Mouse (Mus musculus): ENCODE measurements at regions not wholly inside any gene's neighbourhood (a gene's known extent, or its start where the extent isn't known, plus 50 kb on each side); places are given as distances from the start of the nearest gene placed in this dataset.

- no peak overlapping the region for H3K9ac ChIP-seq (replicated peaks; ENCODE audit: low read depth, low read length)
- 59% methylated on average over 3 of the region's 3 CpGs for WGBS
- H3K27me3 ChIP-seq (ENCODE audit: control insufficient read depth, insufficient read depth, low read length) = no peaks in the 10 kb centered on the region
- ATAC-seq (ENCODE audit: insufficient number of reproducible peaks, insufficient read depth, low FRiP score, low read depth) = no peak
- no peak overlapping the region for H3K4me2 ChIP-seq (replicated peaks; ENCODE audit: low read depth, low read length)
- no peak overlapping the region for H3K4me3 ChIP-seq (ENCODE audit: low read depth, low read length)
- H3K4me1 ChIP-seq (ENCODE audit: control insufficient read depth, insufficient read depth, low read length) = no peaks in the 10 kb centered on the region
- H3K36me3 ChIP-seq (ENCODE audit: control insufficient read depth, insufficient read depth, low read length) = no peaks in the 10 kb centered on the region
- no peaks in the 10 kb centered on the region for H3K9me3 ChIP-seq (ENCODE audit: control insufficient read depth, low read depth, low read length)
- H3K27ac ChIP-seq (ENCODE audit: low read length) = no peak overlapping the region
These were observed 1478.4 kb upstream of the Gm7489 start for GRCm38 (mm10) chr15:52406156-52406885.

- ATAC-seq (ENCODE audit: insufficient number of reproducible peaks, insufficient read depth, low FRiP score, low read depth) = no peak
- H3K9ac ChIP-seq (replicated peaks; ENCODE audit: low read depth, low read length) = no peak overlapping the region
- H3K4me1 ChIP-seq (ENCODE audit: control insufficient read depth, insufficient read depth, low read length) = no peaks in the 10 kb centered on the region
- no peaks in the 10 kb centered on the region for H3K27me3 ChIP-seq (ENCODE audit: control insufficient read depth, insufficient read depth, low read length)
- no peaks in the 10 kb centered on the region for H3K36me3 ChIP-seq (ENCODE audit: control insufficient read depth, insufficient read depth, low read length)
- H3K27ac ChIP-seq (ENCODE audit: low read length) = no peak overlapping the region
- no peaks in the 10 kb centered on the region for H3K9me3 ChIP-seq (ENCODE audit: control insufficient read depth, low read depth, low read length)
- no peak overlapping the region for H3K4me3 ChIP-seq (ENCODE audit: low read depth, low read length)
- peak overlapping the region; percentile 21; the same call in 1 of the 2 replicates for H3K4me2 ChIP-seq (replicated peaks; ENCODE audit: low read depth, low read length)
- WGBS = 25% methylated on average over 18 of the region's 18 CpGs
These were observed 1471.6 kb upstream of the Gm7489 start for GRCm38 (mm10) chr15:52412869-52413771.

GRCm38 (mm10) chr15:52425976-52426375, 1458.7 kb upstream of the Gm7489 start:
- no peak overlapping the region for H3K27ac ChIP-seq (ENCODE audit: low read length)
- no peak overlapping the region for H3K4me2 ChIP-seq (replicated peaks; ENCODE audit: low read depth, low read length)
- no peak overlapping the region for H3K9ac ChIP-seq (replicated peaks; ENCODE audit: low read depth, low read length)
- no peak for ATAC-seq (ENCODE audit: insufficient number of reproducible peaks, insufficient read depth, low FRiP score, low read depth)
- H3K27me3 ChIP-seq (ENCODE audit: control insufficient read depth, insufficient read depth, low read length) = no peaks in the 10 kb centered on the region
- no peaks in the 10 kb centered on the region for H3K9me3 ChIP-seq (ENCODE audit: control insufficient read depth, low read depth, low read length)
- 0 out of 2 replicates have a peak, but pooled peaks cover 5% of the 10 kb centered on the region for H3K4me1 ChIP-seq (ENCODE audit: control insufficient read depth, insufficient read depth, low read length)
- H3K36me3 ChIP-seq (ENCODE audit: control insufficient read depth, insufficient read depth, low read length) = no peaks in the 10 kb centered on the region
- H3K4me3 ChIP-seq (ENCODE audit: low read depth, low read length) = no peak overlapping the region

GRCm38 (mm10) chr15:52430491-52431158, 1454.1 kb upstream of the Gm7489 start:
- no peak for ATAC-seq (ENCODE audit: insufficient number of reproducible peaks, insufficient read depth, low FRiP score, low read depth)
- 0 out of 2 replicates have a peak, but pooled peaks cover 5% of the 10 kb centered on the region for H3K4me1 ChIP-seq (ENCODE audit: control insufficient read depth, insufficient read depth, low read length)
- no peak overlapping the region for H3K27ac ChIP-seq (ENCODE audit: low read length)
- 77% methylated on average over 6 of the region's 6 CpGs for WGBS
- no peaks in the 10 kb centered on the region for H3K9me3 ChIP-seq (ENCODE audit: control insufficient read depth, low read depth, low read length)
- no peak overlapping the region for H3K4me2 ChIP-seq (replicated peaks; ENCODE audit: low read depth, low read length)
- H3K36me3 ChIP-seq (ENCODE audit: control insufficient read depth, insufficient read depth, low read length) = no peaks in the 10 kb centered on the region
- H3K9ac ChIP-seq (replicated peaks; ENCODE audit: low read depth, low read length) = no peak overlapping the region
- no peak overlapping the region for H3K4me3 ChIP-seq (ENCODE audit: low read depth, low read length)
- no peaks in the 10 kb centered on the region for H3K27me3 ChIP-seq (ENCODE audit: control insufficient read depth, insufficient read depth, low read length)

GRCm38 (mm10) chr15:52433639-52434038, 1451.1 kb upstream of the Gm7489 start:
- Histone ChIP-seq H3K4me2 (replicated peaks; ENCODE audit: low read depth, low read length) (no peak overlapping the region), H3K4me3 (ENCODE audit: low read depth, low read length) (no peak overlapping the region), H3K27me3 (ENCODE audit: control insufficient read depth, insufficient read depth, low read length) (no peaks in the 10 kb centered on the region), H3K9ac (replicated peaks; ENCODE audit: low read depth, low read length) (no peak overlapping the region), H3K9me3 (ENCODE audit: control insufficient read depth, low read depth, low read length) (no peaks in the 10 kb centered on the region), H3K27ac (ENCODE audit: low read length) (no peak overlapping the region), H3K4me1 (ENCODE audit: control insufficient read depth, insufficient read depth, low read length) (0 out of 2 replicates have a peak, but pooled peaks cover 3% of the 10 kb centered on the region), H3K36me3 (ENCODE audit: control insufficient read depth, insufficient read depth, low read length) (no peaks in the 10 kb centered on the region)
- ATAC-seq (ENCODE audit: insufficient number of reproducible peaks, insufficient read depth, low FRiP score, low read depth) = no peak
- WGBS = 83% methylated on average over 2 of the region's 2 CpGs

- Histone ChIP-seq H3K9ac (replicated peaks; ENCODE audit: low read depth, low read length) (no peak overlapping the region), H3K27me3 (ENCODE audit: control insufficient read depth, insufficient read depth, low read length) (no peaks in the 10 kb centered on the region), H3K4me3 (ENCODE audit: low read depth, low read length) (no peak overlapping the region), H3K36me3 (ENCODE audit: control insufficient read depth, insufficient read depth, low read length) (no peaks in the 10 kb centered on the region), H3K9me3 (ENCODE audit: control insufficient read depth, low read depth, low read length) (no peaks in the 10 kb centered on the region), H3K4me2 (replicated peaks; ENCODE audit: low read depth, low read length) (no peak overlapping the region), H3K4me1 (ENCODE audit: control insufficient read depth, insufficient read depth, low read length) (no peaks in the 10 kb centered on the region), H3K27ac (ENCODE audit: low read length) (no peak overlapping the region)
- 100% methylated on average over 1 of the region's 1 CpGs for WGBS
- no peak for ATAC-seq (ENCODE audit: insufficient number of reproducible peaks, insufficient read depth, low FRiP score, low read depth)
These were observed 1446.3 kb upstream of the Gm7489 start for GRCm38 (mm10) chr15:52438403-52438802.

GRCm38 (mm10) chr15:52458782-52459181, 1425.9 kb upstream of the Gm7489 start:
- Histone ChIP-seq H3K4me1 (ENCODE audit: control insufficient read depth, insufficient read depth, low read length) (0 out of 2 replicates have a peak, but pooled peaks cover 3% of the 10 kb centered on the region), H3K9me3 (ENCODE audit: control insufficient read depth, low read depth, low read length) (no peaks in the 10 kb centered on the region), H3K4me2 (replicated peaks; ENCODE audit: low read depth, low read length) (no peak overlapping the region), H3K27me3 (ENCODE audit: control insufficient read depth, insufficient read depth, low read length) (no peaks in the 10 kb centered on the region), H3K36me3 (ENCODE audit: control insufficient read depth, insufficient read depth, low read length) (no peaks in the 10 kb centered on the region), H3K9ac (replicated peaks; ENCODE audit: low read depth, low read length) (no peak overlapping the region), H3K27ac (ENCODE audit: low read length) (no peak overlapping the region), H3K4me3 (ENCODE audit: low read depth, low read length) (no peak overlapping the region)
- ATAC-seq (ENCODE audit: insufficient number of reproducible peaks, insufficient read depth, low FRiP score, low read depth) = peak; percentile 61; the same call in 1 of the 2 replicates
- 2% methylated on average over 3 of the region's 3 CpGs for WGBS

- Histone ChIP-seq H3K9me3 (ENCODE audit: control insufficient read depth, low read depth, low read length) (no peaks in the 10 kb centered on the region), H3K4me1 (ENCODE audit: control insufficient read depth, insufficient read depth, low read length) (0 out of 2 replicates have a peak, but pooled peaks cover 3% of the 10 kb centered on the region), H3K9ac (replicated peaks; ENCODE audit: low read depth, low read length) (no peak overlapping the region), H3K27me3 (ENCODE audit: control insufficient read depth, insufficient read depth, low read length) (no peaks in the 10 kb centered on the region), H3K4me3 (ENCODE audit: low read depth, low read length) (no peak overlapping the region), H3K4me2 (replicated peaks; ENCODE audit: low read depth, low read length) (no peak overlapping the region), H3K27ac (ENCODE audit: low read length) (no peak overlapping the region), H3K36me3 (ENCODE audit: control insufficient read depth, insufficient read depth, low read length) (no peaks in the 10 kb centered on the region)
- no peak for ATAC-seq (ENCODE audit: insufficient number of reproducible peaks, insufficient read depth, low FRiP score, low read depth)
- WGBS = 78% methylated on average over 1 of the region's 1 CpGs
These were observed 1425.4 kb upstream of the Gm7489 start for GRCm38 (mm10) chr15:52459315-52459714.
